Mouse (Mus musculus) embryonic facial prominence, embryonic 12.5 days (tissue): ENCODE measurements around the gene Prickle4. TPM values are rescaled to one million over a fixed set of nuclear protein-coding genes. Genes with fewer than 3 reads are reported as not detected.
"Not testable (repeated sequence)": the region's sequence is repeated elsewhere in the genome, so short reads cannot be mapped to it uniquely, and the experiment has no call there.

ENCODE experiments used
- ATAC-seq: fragments of 200-750 bp; cut with Nextera tagmentation; 2 replicates; pipeline ENCODE4 v1.8.0; 2017; ENCODE audit not compliant: insufficient number of reproducible peaks, insufficient read depth, low FRiP score, low TSS enrichment
- H3K27ac ChIP-seq: fragments of 300-500 bp; sonication (generic); 2 replicates; pipeline ENCODE4 v1.5.1; 2016; ENCODE audit warnings: mild to moderate bottlenecking
- H3K27me3 ChIP-seq: fragments of 300-500 bp; sonication (generic); 2 replicates; pipeline ENCODE4 v1.6.1; 2016; ENCODE audit warnings: mild to moderate bottlenecking, moderate library complexity
- H3K36me3 ChIP-seq: fragments of 300-500 bp; sonication (generic); 2 replicates; pipeline ENCODE4 v1.6.1; 2016; ENCODE audit warnings: mild to moderate bottlenecking
- H3K4me1 ChIP-seq: fragments of 300-500 bp; sonication (generic); 2 replicates; pipeline ENCODE4 v1.6.1; 2016
- H3K4me2 ChIP-seq: fragments of 300-500 bp; sonication (generic); replicated peaks from 2 replicates; pipeline ENCODE4 v1.6.1; 2016; ENCODE audit warnings: mild to moderate bottlenecking, moderate library complexity
- H3K4me3 ChIP-seq: fragments of 300-500 bp; sonication (generic); 2 replicates; pipeline ENCODE4 v1.5.1; 2016; ENCODE audit warnings: mild to moderate bottlenecking
- H3K9ac ChIP-seq: fragments of 300-500 bp; sonication (generic); 2 replicates; pipeline ENCODE4 v1.6.1; 2016; ENCODE audit warnings: mild to moderate bottlenecking, moderate library complexity
- H3K9me3 ChIP-seq: fragments of 300-500 bp; sonication (generic); 2 replicates; pipeline ENCODE4 v1.6.1; 2016; ENCODE audit warnings: mild to moderate bottlenecking, moderate library complexity
- WGBS: fragments of 180-500 bp; shearing (Covaris S2); methylation state at CpG from one replicate; pipeline ENCODE4 v1.1.7; 2016; 5-methylcytosine and 5-hydroxymethylcytosine counted together
- polyA plus RNA-seq: library from polyadenylated mRNA; unstranded; fragments of >200 nt; fragmentation: Nextera tagmentation; extraction: Ambion mirVana; gene quantifications from 2 replicates; pipeline ENCODE4 v1.2.1, GENCODE M21; 2016

Gene Prickle4
- polyA plus RNA-seq, 1 experiment from 2014 or later: 1.2 TPM

GRCm38 (mm10) chr17:47658741-47659243, 35.7 kb downstream of the Prickle4 start:
- no peak overlapping the region for H3K4me2 ChIP-seq
- no peak overlapping the region for H3K9ac ChIP-seq
- no peak overlapping the region for H3K27ac ChIP-seq
- ATAC-seq: no peak
- no peak overlapping the region for H3K4me3 ChIP-seq
- H3K36me3 ChIP-seq: 0 out of 2 replicates have a peak, but pooled peaks cover under 1% of the 10 kb centered on the region
- WGBS: 81% methylated on average over 3 of the region's 3 CpGs
- no peaks in the 10 kb centered on the region for H3K27me3 ChIP-seq
- no peaks in the 10 kb centered on the region for H3K4me1 ChIP-seq
- H3K9me3 ChIP-seq: no peaks in the 10 kb centered on the region

- Histone ChIP-seq H3K27ac (no peak overlapping the region), H3K9me3 (no peaks in the 10 kb centered on the region), H3K9ac (no peak overlapping the region), H3K27me3 (no peaks in the 10 kb centered on the region), H3K36me3 (peaks cover 6% of the 10 kb centered on the region; the same call in 1 of the 2 replicates), H3K4me2 (no peak overlapping the region), H3K4me3 (no peak overlapping the region), H3K4me1 (no peaks in the 10 kb centered on the region)
- WGBS: 80% methylated on average over 4 of the region's 4 CpGs
- no peak for ATAC-seq
Observed at GRCm38 (mm10) chr17:47657901-47658300, 36.6 kb downstream of the Prickle4 start.

- Histone ChIP-seq H3K4me3 (no peak overlapping the region), H3K9ac (no peak overlapping the region), H3K4me1 (no peaks in the 10 kb centered on the region), H3K9me3 (no peaks in the 10 kb centered on the region), H3K27me3 (no peaks in the 10 kb centered on the region), H3K4me2 (no peak overlapping the region), H3K36me3 (peaks cover 6% of the 10 kb centered on the region; the same call in 1 of the 2 replicates), H3K27ac (no peak overlapping the region)
- 81% methylated on average over 5 of the region's 5 CpGs for WGBS
- ATAC-seq: no peak
Observed at GRCm38 (mm10) chr17:47655697-47656096, 38.8 kb downstream of the Prickle4 start.

GRCm38 (mm10) chr17:47654346-47654745, 40.2 kb downstream of the Prickle4 start:
- H3K4me3 ChIP-seq, H3K4me1 ChIP-seq, H3K36me3 ChIP-seq, H3K9ac ChIP-seq, H3K27ac ChIP-seq, H3K4me2 ChIP-seq, ATAC-seq, H3K27me3 ChIP-seq, H3K9me3 ChIP-seq: not testable (repeated sequence)
- 87% methylated on average over 8 of the region's 8 CpGs for WGBS

GRCm38 (mm10) chr17:47651953-47652352, 42.6 kb downstream of the Prickle4 start:
- ATAC-seq: no peak
- no peak overlapping the region for H3K4me3 ChIP-seq
- H3K4me1 ChIP-seq: no peaks in the 10 kb centered on the region
- no peak overlapping the region for H3K4me2 ChIP-seq
- H3K36me3 ChIP-seq: peaks cover 6% of the 10 kb centered on the region; the same call in 1 of the 2 replicates
- WGBS: 74% methylated on average over 2 of the region's 2 CpGs
- H3K27ac ChIP-seq: no peak overlapping the region
- no peaks in the 10 kb centered on the region for H3K9me3 ChIP-seq
- no peaks in the 10 kb centered on the region for H3K27me3 ChIP-seq
- H3K9ac ChIP-seq: no peak overlapping the region

- Histone ChIP-seq H3K9me3 (no peaks in the 10 kb centered on the region), H3K27me3 (no peaks in the 10 kb centered on the region), H3K4me2 (no peak overlapping the region), H3K36me3 (peaks cover 6% of the 10 kb centered on the region; the same call in 1 of the 2 replicates), H3K27ac (no peak overlapping the region), H3K9ac (no peak overlapping the region), H3K4me3 (no peak overlapping the region), H3K4me1 (no peaks in the 10 kb centered on the region)
- WGBS: 77% methylated on average over 4 of the region's 4 CpGs
- ATAC-seq: no peak
Observed at GRCm38 (mm10) chr17:47648966-47649365, 45.6 kb downstream of the Prickle4 start.

GRCm38 (mm10) chr17:47646683-47647082, 47.9 kb downstream of the Prickle4 start:
- no peak for ATAC-seq
- H3K27ac ChIP-seq: no peak overlapping the region

GRCm38 (mm10) chr17:47642992-47643391, 51.5 kb downstream of the Prickle4 start:
- Histone ChIP-seq H3K36me3 (no peaks in the 10 kb centered on the region), H3K9ac (no peak overlapping the region), H3K4me2 (no peak overlapping the region), H3K9me3 (no peaks in the 10 kb centered on the region), H3K27me3 (no peaks in the 10 kb centered on the region), H3K4me1 (no peaks in the 10 kb centered on the region), H3K4me3 (no peak overlapping the region), H3K27ac (no peak overlapping the region)
- ATAC-seq: no peak
- WGBS: 85% methylated on average over 2 of the region's 2 CpGs

More at GRCm38 (mm10) chr17:47646683-47647082, 47.9 kb downstream of the Prickle4 start:
- no peaks in the 10 kb centered on the region for H3K36me3 ChIP-seq
- H3K4me1 ChIP-seq: no peaks in the 10 kb centered on the region
- no peak overlapping the region for H3K9ac ChIP-seq
- H3K4me3 ChIP-seq: no peak overlapping the region
- no peaks in the 10 kb centered on the region for H3K27me3 ChIP-seq
- H3K4me2 ChIP-seq: no peak overlapping the region
- H3K9me3 ChIP-seq: no peaks in the 10 kb centered on the region
- 73% methylated on average over 1 of the region's 1 CpGs for WGBS

Other genes with a start within 250 kb of the Prickle4 start
- 34.2 and 35.8 TPM in 2 replicates for gene Taf8, start 192.4 kb downstream of the Prickle4 start, polyA plus RNA-seq
- gene Ccnd3, start 189.7 kb downstream of the Prickle4 start, polyA plus RNA-seq: 355 and 362 TPM in 2 replicates
- gene Bysl, start 83.2 kb downstream of the Prickle4 start, polyA plus RNA-seq: 29.6 and 30.7 TPM in 2 replicates
- 46.9 and 47.2 TPM in 2 replicates for gene Med20, start 83.2 kb downstream of the Prickle4 start, polyA plus RNA-seq
- gene Gm20517, start 83.1 kb downstream of the Prickle4 start, polyA plus RNA-seq: 1.6 and 2.2 TPM in 2 replicates
- 9.5 and 11.0 TPM in 2 replicates for gene Usp49, start 64.0 kb downstream of the Prickle4 start, polyA plus RNA-seq
- 397 and 414 TPM in 2 replicates for gene Tomm6, start 6.3 kb downstream of the Prickle4 start, polyA plus RNA-seq
- 7.3 and 8.0 TPM in 2 replicates for gene Frs3, start 5.7 kb downstream of the Prickle4 start, polyA plus RNA-seq
- gene Gm21981, start 281 bp downstream of the Prickle4 start, polyA plus RNA-seq: 0.27 and 0.31 TPM in 2 replicates
- gene Pgc, start 32.1 kb upstream of the Prickle4 start, polyA plus RNA-seq: not detected in 2 replicates
- gene Tfeb, start 42.3 kb upstream of the Prickle4 start, polyA plus RNA-seq: 5.2 and 6.0 TPM in 2 replicates
- 35.6 and 49.2 TPM in 2 replicates for gene Mdfi, start 140.0 kb upstream of the Prickle4 start, polyA plus RNA-seq
- 51.0 and 52.4 TPM in 2 replicates for gene Foxp4, start 229.9 kb upstream of the Prickle4 start, polyA plus RNA-seq